Mouse (Mus musculus) C2C12 (cell line): Measurements from ENCODE around the gene Hist3h2ba. TPM values are rescaled to one million over a fixed set of nuclear protein-coding genes. Genes with fewer than 3 reads are reported as not detected.
A peak's percentile ranks its signal among the peaks of the same experiment; 100 is the strongest.
"Not testable (repeated sequence)": the region's sequence is repeated elsewhere in the genome, so short reads cannot be mapped to it uniquely, and the experiment has no call there.

Source experiments
- H3K27me3 ChIP-seq: one replicate; pipeline ENCODE4 v1.6.1; 2011; ENCODE audit not compliant: control insufficient read depth, insufficient read depth, insufficient read length
- H3K36me3 ChIP-seq: one replicate; pipeline ENCODE4 v1.6.1; 2011; ENCODE audit not compliant: control insufficient read depth, insufficient read depth
- H3K4me3 ChIP-seq: one replicate; pipeline ENCODE4 v1.5.1; 2011; ENCODE audit warnings: mild to moderate bottlenecking, control low read depth; ENCODE audit not compliant: poor library complexity, insufficient read depth, severe bottlenecking
- H3K79me2 ChIP-seq: one replicate; pipeline ENCODE4 v1.6.1; 2011; ENCODE audit not compliant: control insufficient read depth, insufficient read depth
- H3K79me3 ChIP-seq: one replicate; pipeline ENCODE4 v1.6.1; 2011; ENCODE audit warnings: low read depth, control low read depth
- H3ac ChIP-seq: one replicate; pipeline ENCODE3; 2011; ENCODE audit warnings: low read depth; ENCODE audit not compliant: control insufficient read depth, insufficient read length
- CEBPB ChIP-seq: IDR thresholded peaks from one replicate; pipeline ENCODE4 v1.6.1; 2011; ENCODE audit warnings: low read depth, mild to moderate bottlenecking, control low read depth, moderate library complexity
- CTCF ChIP-seq: IDR thresholded peaks from one replicate; pipeline ENCODE4 v1.5.1; 2011; ENCODE audit not compliant: control insufficient read depth, insufficient read depth, insufficient read length
- FOSL1 ChIP-seq: IDR thresholded peaks from one replicate; pipeline ENCODE4 v1.8.0; 2011; ENCODE audit warnings: mild to moderate bottlenecking, low read length; ENCODE audit not compliant: poor library complexity, insufficient read depth, severe bottlenecking
- MAX ChIP-seq: IDR thresholded peaks from one replicate; pipeline ENCODE4 v1.6.1; 2011; ENCODE audit warnings: mild to moderate bottlenecking, control low read depth
- MYOD1 ChIP-seq: IDR thresholded peaks from one replicate; pipeline ENCODE4 v1.6.1; 2011; ENCODE audit warnings: low read depth; ENCODE audit not compliant: control insufficient read depth, insufficient read length
- MYOG ChIP-seq: IDR thresholded peaks from one replicate; pipeline ENCODE4 v1.6.1; 2011; ENCODE audit not compliant: control insufficient read depth, insufficient read length; ENCODE audit errors: extremely low read depth
- USF1 ChIP-seq: IDR thresholded peaks from one replicate; pipeline ENCODE4 v1.6.1; 2011; ENCODE audit warnings: low read depth, mild to moderate bottlenecking, control low read depth, moderate library complexity
- polyA plus RNA-seq: library from polyadenylated mRNA; unstranded; fragments of >200 nt; fragmentation: generic; extraction: Trizol; gene quantifications from one replicate; pipeline ENCODE4 v1.2.1, GENCODE M21; 2012; ENCODE audit warnings: missing spikeins

Hist3h2ba gene
- polyA plus RNA-seq, 1 experiment: 1.6 TPM

DNA sequence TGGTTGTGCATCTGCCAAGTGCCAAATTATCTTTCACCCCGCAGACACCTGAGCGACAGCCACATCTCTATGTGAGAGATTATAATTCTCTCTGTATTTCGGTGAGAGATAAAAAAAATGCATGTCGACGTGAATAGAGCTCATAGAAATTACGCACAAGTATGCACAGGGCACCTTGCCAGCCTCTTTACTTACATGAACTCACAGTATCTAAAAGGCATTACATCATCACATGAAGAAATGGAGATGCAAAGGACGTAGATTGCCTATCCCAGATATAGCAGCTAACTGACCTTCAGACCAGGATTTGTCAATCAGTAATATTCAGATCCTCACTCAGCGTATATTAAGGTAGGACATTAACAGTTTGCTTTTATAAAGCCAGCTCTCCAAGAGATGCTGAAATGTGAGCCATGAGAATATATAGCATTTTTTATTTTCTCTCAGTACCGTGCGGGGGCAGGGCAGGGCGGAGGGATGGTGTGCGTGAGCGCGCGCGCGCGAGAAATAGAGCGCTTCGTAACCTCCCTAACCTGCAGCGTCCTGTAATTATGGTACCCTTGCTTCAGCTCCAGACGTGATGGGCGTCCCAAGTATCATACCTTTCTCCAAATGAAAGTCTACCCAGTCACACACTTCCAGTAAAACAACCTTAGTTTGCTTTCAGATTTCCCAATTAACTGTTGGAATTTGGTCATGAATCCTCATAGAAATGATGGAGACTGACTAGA, 757 bp upstream of the Hist3h2ba start:
- H3K79me2 ChIP-seq: no peaks in the 10 kb centered on the region
- no peak overlapping the region for H3ac ChIP-seq
- H3K36me3 ChIP-seq: no peaks in the 10 kb centered on the region
- H3K27me3 ChIP-seq: peaks cover 34% of the 10 kb centered on the region
- H3K79me3 ChIP-seq: no peaks in the 10 kb centered on the region
- no peak overlapping the region for H3K4me3 ChIP-seq
- TF ChIP-seq MYOD1 (no peak), FOSL1 (no peak), MAX (no peak), MYOG (no peak), USF1 (no peak), CTCF (no peak)

DNA sequence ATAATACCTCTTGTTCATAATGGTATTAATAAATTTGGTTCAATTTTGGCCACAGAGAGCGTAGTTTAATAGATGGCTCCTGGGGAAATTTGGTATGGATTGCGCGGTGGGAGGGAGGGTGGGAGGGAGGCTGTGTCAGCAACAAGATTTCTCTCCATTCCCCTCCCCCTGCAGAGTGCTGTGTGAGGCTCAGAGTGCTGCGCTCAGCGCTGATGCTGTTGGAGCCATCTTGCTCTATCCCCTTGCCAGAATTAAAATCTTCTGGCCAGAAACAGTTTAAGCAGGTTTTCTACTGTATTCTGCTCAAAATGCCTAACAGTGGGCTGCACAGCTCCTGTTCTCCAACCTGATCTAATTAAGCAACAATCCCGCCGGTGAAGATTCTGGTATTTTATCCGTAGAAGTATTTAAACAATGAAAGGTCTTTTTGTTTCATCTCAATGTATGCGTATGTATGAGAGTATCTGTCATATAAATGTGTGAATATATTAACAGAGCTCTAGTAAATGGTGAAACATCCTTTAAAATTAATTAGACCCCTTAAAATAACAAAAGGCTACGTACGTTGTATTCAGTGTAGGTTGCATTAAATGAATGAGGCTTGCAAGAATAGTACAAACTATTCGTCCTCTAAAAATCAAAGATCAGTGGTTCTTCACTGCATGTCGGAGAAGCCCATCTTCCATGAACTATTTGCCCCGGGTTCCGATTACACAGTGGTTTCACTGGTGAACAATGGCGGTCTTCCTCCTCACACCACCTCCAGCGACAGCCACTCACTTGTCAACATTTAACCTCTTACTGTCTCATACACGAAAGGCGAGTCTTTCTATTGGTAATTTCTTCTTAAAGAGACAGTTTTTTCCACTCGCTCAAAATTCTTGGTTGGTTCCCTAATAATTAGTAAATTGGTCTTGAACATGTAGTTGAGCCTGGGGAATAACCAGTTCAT, 1.0 kb downstream of the Hist3h2ba start:
- H3K27me3 ChIP-seq: peaks cover 26% of the 10 kb centered on the region
- H3ac ChIP-seq: no peak overlapping the region
- H3K4me3 ChIP-seq: no peak overlapping the region
- TF ChIP-seq MYOD1: no peak
- TF ChIP-seq CEBPB: peak; percentile 29
- no peaks in the 10 kb centered on the region for H3K79me2 ChIP-seq
- no peaks in the 10 kb centered on the region for H3K36me3 ChIP-seq
- H3K79me3 ChIP-seq: no peaks in the 10 kb centered on the region

DNA sequence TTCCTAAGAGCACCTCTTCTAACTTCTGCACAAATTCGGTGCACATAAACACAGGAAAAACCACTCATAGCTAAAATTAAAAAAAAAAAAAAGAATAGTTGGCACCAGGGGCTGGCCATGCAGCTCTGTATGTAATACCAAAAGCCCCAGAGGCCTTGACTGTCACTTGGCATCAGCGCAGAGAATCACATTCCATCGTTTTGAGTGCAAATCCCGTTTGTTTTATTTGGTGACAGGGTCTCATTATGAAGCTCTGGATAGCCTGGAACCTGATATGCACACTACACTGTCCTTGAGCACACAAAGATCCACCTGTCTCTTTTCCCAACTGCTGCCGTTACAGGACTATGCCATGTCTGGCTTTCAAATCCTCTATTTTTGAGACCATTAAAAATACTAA, 2.5 kb downstream of the Hist3h2ba start:
- no peak overlapping the region for H3ac ChIP-seq
- H3K4me3 ChIP-seq: no peak overlapping the region
- H3K27me3 ChIP-seq: peaks cover 15% of the 10 kb centered on the region
- TF ChIP-seq MYOG: no peak
- TF ChIP-seq CEBPB: no peak
- no peak for TF ChIP-seq USF1
- no peak for TF ChIP-seq FOSL1
- no peak for TF ChIP-seq MYOD1
- TF ChIP-seq CTCF: no peak
- TF ChIP-seq MAX: no peak
- H3K79me2 ChIP-seq: peaks cover 13% of the 10 kb centered on the region
- H3K36me3 ChIP-seq: peaks cover 7% of the 10 kb centered on the region
- H3K79me3 ChIP-seq: peaks cover 10% of the 10 kb centered on the region

DNA sequence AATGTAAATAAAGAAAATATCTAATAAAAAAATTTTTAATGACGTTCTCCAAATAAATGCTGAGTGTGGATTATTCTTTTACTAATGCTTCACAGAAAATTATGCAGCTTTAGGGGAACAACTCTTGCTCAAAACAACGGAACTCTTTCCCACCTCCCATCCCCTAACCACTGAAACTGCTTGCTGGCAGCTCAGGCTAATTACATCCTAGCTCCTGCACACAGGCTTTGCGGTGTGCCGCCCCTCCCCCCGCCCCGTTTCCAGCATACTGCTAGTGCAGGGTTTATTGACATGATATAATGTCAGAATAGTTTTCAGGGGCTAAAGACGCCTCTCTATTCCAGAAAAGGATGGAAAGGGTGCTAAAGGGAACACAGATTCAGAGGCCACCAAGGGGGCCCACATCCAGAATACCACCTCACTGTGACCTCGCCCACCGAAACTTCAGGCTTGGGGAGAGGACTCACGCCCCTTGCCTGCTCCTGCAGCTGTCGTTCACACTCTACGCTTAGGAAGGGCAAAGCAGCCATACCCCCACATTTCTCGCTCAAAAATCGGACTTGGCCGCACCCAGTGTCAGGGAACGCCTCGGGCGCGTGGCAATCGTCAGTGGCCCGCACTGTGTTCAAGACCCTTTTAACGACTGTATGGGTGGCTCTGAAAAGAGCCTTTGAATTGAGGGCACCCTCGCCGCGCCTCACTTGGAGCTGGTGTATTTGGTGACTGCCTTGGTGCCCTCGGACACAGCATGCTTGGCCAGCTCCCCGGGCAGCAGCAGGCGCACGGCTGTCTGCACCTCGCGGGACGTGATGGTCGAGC, 4.8 kb downstream of the Hist3h2ba start:
- peaks cover 13% of the 10 kb centered on the region for H3K27me3 ChIP-seq
- H3ac ChIP-seq: peak overlapping the region; percentile 57
- H3K36me3 ChIP-seq: peaks cover 24% of the 10 kb centered on the region
- peaks cover 17% of the 10 kb centered on the region for H3K79me3 ChIP-seq
- no peak overlapping the region for H3K4me3 ChIP-seq
- peaks cover 29% of the 10 kb centered on the region for H3K79me2 ChIP-seq
- TF ChIP-seq CTCF: no peak
- TF ChIP-seq MYOD1: no peak
- no peak for TF ChIP-seq MAX
- no peak for TF ChIP-seq CEBPB
- no peak for TF ChIP-seq USF1
- TF ChIP-seq FOSL1: no peak
- no peak for TF ChIP-seq MYOG

DNA sequence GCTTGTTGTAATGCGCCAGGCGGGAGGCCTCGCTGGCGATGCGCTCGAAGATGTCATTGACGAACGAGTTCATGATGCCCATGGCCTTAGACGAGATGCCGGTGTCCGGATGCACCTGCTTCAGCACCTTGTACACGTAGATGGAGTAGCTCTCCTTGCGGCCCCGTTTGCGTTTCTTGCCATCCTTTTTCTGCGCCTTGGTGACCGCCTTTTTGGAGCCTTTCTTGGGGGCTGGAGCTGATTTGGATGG, 5.4 kb downstream of the Hist3h2ba start:
- not testable (repeated sequence) for H3K27me3 ChIP-seq, H3K4me3 ChIP-seq
- H3ac ChIP-seq: peak overlapping the region; percentile 32
- H3K79me3 ChIP-seq: peaks cover 17% of the 10 kb centered on the region
- H3K79me2 ChIP-seq: peaks cover 29% of the 10 kb centered on the region
- H3K36me3 ChIP-seq: peaks cover 24% of the 10 kb centered on the region
